Mouse (Mus musculus): Measurements from ENCODE around the gene Man1c1. TPM values are rescaled to one million over a fixed set of nuclear protein-coding genes. Genes with fewer than 3 reads are reported as not detected.
A peak's percentile ranks its signal among the peaks of the same experiment; 100 is the strongest.

The Man1c1 gene
- polyA plus RNA-seq, 1 experiment from 2014 or later = 1.5 TPM

DNA sequence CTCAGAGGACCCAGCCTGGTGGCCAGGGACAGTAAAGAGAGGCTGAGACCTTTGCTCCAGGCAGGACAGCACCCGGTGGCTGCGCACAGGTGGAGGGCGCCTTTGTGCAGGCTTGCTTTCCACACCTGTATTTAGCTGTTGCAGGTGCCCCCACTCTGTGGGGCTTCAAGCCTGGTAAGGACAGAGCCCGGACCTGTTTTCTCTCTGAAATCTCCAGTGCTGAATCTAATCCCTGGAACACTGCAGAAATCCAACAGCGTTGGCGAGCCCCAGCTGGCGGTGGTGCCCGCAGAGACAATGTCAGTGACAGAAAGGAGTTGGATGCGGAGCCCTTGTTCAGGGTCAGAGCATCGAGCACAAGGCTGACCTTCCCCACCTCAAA is 84.6 kb downstream of the Man1c1 start:
- WGBS = 83% methylated on average over 10 of the region's 10 CpGs
- ATAC-seq (ENCODE audit: low FRiP score, low TSS enrichment) = no peak
- H3K9ac ChIP-seq (ENCODE audit: low read length) = no peak overlapping the region
- no peaks in the 10 kb centered on the region for H3K9me3 ChIP-seq (ENCODE audit: control insufficient read depth, low read length)
- no peaks in the 10 kb centered on the region for H3K4me1 ChIP-seq (replicated peaks; ENCODE audit: control insufficient read depth, insufficient read depth)
- no peaks in the 10 kb centered on the region for H3K36me3 ChIP-seq (ENCODE audit: control insufficient read depth, insufficient read depth, low read length)
- no peak for DNase-seq (ENCODE audit: low spot score)
- H3K4me3 ChIP-seq (ENCODE audit: low read depth, low read length) = no peak overlapping the region
- H3K27ac ChIP-seq (replicated peaks) = no peak overlapping the region
- H3K27me3 ChIP-seq (ENCODE audit: control insufficient read depth, insufficient read depth, low read length) = no peaks in the 10 kb centered on the region
- no peak for TF ChIP-seq EP300 (optimal IDR thresholded peaks at IDR 0.05)
- TF ChIP-seq CTCF (IDR thresholded peaks at IDR 0.05; ENCODE audit: low read depth) = no peak
- H3K4me2 ChIP-seq (replicated peaks; ENCODE audit: low read depth) = no peak overlapping the region

GRCm38 (mm10) chr4:134618810-134619488 is 85.1 kb downstream of the Man1c1 start:
- ATAC-seq (ENCODE audit: low FRiP score, low TSS enrichment) = no peak
- no peaks in the 10 kb centered on the region for H3K9me3 ChIP-seq (ENCODE audit: control insufficient read depth, low read length)
- TF ChIP-seq EP300 (optimal IDR thresholded peaks at IDR 0.05) (no peak), CTCF (IDR thresholded peaks at IDR 0.05; ENCODE audit: low read depth) (no peak)

DNA sequence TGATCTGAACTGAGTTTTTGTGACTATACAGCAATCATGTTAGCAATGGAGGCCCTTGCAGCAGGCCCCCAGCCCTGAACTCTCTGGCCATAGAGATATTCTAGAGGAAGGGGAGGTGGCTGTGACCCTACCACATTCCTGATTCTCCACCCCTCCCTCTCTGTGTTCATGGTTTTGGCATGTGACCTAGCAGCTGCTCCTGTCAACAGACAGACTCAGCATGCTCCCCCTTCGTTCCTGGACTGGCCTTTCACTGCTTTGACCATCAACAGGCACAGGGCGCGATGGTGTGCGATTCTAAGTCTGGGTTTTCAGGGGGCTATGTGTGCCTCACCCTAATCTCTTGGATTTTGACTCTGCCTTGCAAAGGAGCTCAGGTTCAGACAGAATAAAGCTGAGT is 86.3 kb downstream of the Man1c1 start:
- H3K9me3 ChIP-seq (ENCODE audit: control insufficient read depth, low read length) = no peaks in the 10 kb centered on the region
- H3K4me3 ChIP-seq (ENCODE audit: low read depth, low read length) = no peak overlapping the region
- H3K9ac ChIP-seq (ENCODE audit: low read length) = no peak overlapping the region
- 71% methylated on average over 4 of the region's 4 CpGs for WGBS
- no peak overlapping the region for H3K4me2 ChIP-seq (replicated peaks; ENCODE audit: low read depth)
- no peaks in the 10 kb centered on the region for H3K36me3 ChIP-seq (ENCODE audit: control insufficient read depth, insufficient read depth, low read length)
- H3K4me1 ChIP-seq (replicated peaks; ENCODE audit: control insufficient read depth, insufficient read depth) = no peaks in the 10 kb centered on the region
- H3K27ac ChIP-seq (replicated peaks) = no peak overlapping the region
- H3K27me3 ChIP-seq (ENCODE audit: control insufficient read depth, insufficient read depth, low read length) = no peaks in the 10 kb centered on the region
- no peak for ATAC-seq (ENCODE audit: low FRiP score, low TSS enrichment)
- no peak for TF ChIP-seq CTCF (IDR thresholded peaks at IDR 0.05; ENCODE audit: low read depth)
- no peak for TF ChIP-seq EP300 (optimal IDR thresholded peaks at IDR 0.05)
- no peak for DNase-seq (ENCODE audit: low spot score)

More at GRCm38 (mm10) chr4:134618810-134619488, 85.1 kb downstream of the Man1c1 start:
- Histone ChIP-seq H3K36me3 (ENCODE audit: control insufficient read depth, insufficient read depth, low read length) (no peaks in the 10 kb centered on the region), H3K4me3 (ENCODE audit: low read depth, low read length) (no peak overlapping the region), H3K4me1 (replicated peaks; ENCODE audit: control insufficient read depth, insufficient read depth) (no peaks in the 10 kb centered on the region), H3K27ac (replicated peaks) (no peak overlapping the region), H3K27me3 (ENCODE audit: control insufficient read depth, insufficient read depth, low read length) (no peaks in the 10 kb centered on the region), H3K4me2 (replicated peaks; ENCODE audit: low read depth) (no peak overlapping the region), H3K9ac (ENCODE audit: low read length) (no peak overlapping the region)
- DNase-seq (ENCODE audit: low spot score) = no peak
- 75% methylated on average over 13 of the region's 13 CpGs for WGBS

- H3K36me3 ChIP-seq (ENCODE audit: control insufficient read depth, insufficient read depth, low read length) = no peaks in the 10 kb centered on the region
- H3K27me3 ChIP-seq (ENCODE audit: control insufficient read depth, insufficient read depth, low read length) = no peaks in the 10 kb centered on the region
- no peak for ATAC-seq (ENCODE audit: low FRiP score, low TSS enrichment)
- TF ChIP-seq CTCF (IDR thresholded peaks at IDR 0.05; ENCODE audit: low read depth) (no peak), EP300 (optimal IDR thresholded peaks at IDR 0.05) (no peak)
- H3K4me2 ChIP-seq (replicated peaks; ENCODE audit: low read depth) = no peak overlapping the region
- DNase-seq (ENCODE audit: low spot score) = no peak
- no peak overlapping the region for H3K9ac ChIP-seq (ENCODE audit: low read length)
- 81% methylated on average over 15 of the region's 15 CpGs for WGBS
- H3K9me3 ChIP-seq (ENCODE audit: control insufficient read depth, low read length) = no peaks in the 10 kb centered on the region
- H3K27ac ChIP-seq (replicated peaks) = no peak overlapping the region
- no peak overlapping the region for H3K4me3 ChIP-seq (ENCODE audit: low read depth, low read length)
- H3K4me1 ChIP-seq (replicated peaks; ENCODE audit: control insufficient read depth, insufficient read depth) = no peaks in the 10 kb centered on the region
Observed at GRCm38 (mm10) chr4:134615929-134616625, 88.0 kb downstream of the Man1c1 start.

DNA sequence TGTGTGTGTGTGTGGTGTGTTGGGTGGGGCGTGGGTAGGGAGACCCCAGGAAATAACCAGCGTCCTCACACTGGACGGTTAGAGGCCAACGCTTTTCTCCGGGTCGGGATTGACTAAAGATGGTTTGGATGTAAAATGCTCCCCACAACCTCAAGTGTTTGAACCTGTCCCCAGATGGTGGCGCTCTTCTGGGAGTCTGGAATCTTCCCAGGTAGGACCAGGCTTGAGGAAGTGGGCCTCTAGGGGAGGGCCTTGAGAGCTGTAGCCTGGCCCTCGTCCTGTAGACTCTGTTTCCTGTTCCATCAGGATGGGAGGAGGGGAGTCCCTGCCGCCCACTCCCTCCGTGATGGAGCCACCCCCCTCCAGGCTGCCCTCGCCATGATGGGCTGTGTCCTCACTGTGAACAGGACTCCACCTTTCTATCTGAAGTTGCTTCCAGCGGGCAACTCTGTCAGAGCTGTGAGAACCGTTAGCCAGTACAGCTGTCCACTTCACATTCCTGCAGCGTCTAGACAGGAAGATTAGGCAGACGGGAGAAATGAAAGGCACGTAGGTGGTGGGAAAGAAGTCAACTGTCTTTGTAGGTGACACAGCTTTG is 91.9 kb downstream of the Man1c1 start:
- WGBS = 45% methylated on average over 16 of the region's 16 CpGs
- DNase-seq (ENCODE audit: low spot score) = no peak
- H3K9ac ChIP-seq (ENCODE audit: low read length) = no peak overlapping the region
- H3K27ac ChIP-seq (replicated peaks) = no peak overlapping the region
- no peak overlapping the region for H3K4me2 ChIP-seq (replicated peaks; ENCODE audit: low read depth)
- H3K27me3 ChIP-seq (ENCODE audit: control insufficient read depth, insufficient read depth, low read length) = no peaks in the 10 kb centered on the region
- ATAC-seq (ENCODE audit: low FRiP score, low TSS enrichment) = peak; percentile 39; the same call in 1 of the 2 replicates
- no peak for TF ChIP-seq EP300 (optimal IDR thresholded peaks at IDR 0.05)
- peak; percentile 33 for TF ChIP-seq CTCF (IDR thresholded peaks at IDR 0.05; ENCODE audit: low read depth)
- no peak overlapping the region for H3K4me3 ChIP-seq (ENCODE audit: low read depth, low read length)
- H3K4me1 ChIP-seq (replicated peaks; ENCODE audit: control insufficient read depth, insufficient read depth) = no peaks in the 10 kb centered on the region
- no peaks in the 10 kb centered on the region for H3K36me3 ChIP-seq (ENCODE audit: control insufficient read depth, insufficient read depth, low read length)
- no peaks in the 10 kb centered on the region for H3K9me3 ChIP-seq (ENCODE audit: control insufficient read depth, low read length)

- DNase-seq (ENCODE audit: low spot score) (no peak), ATAC-seq (ENCODE audit: low FRiP score, low TSS enrichment) (no peak)
- Histone ChIP-seq H3K9me3 (ENCODE audit: control insufficient read depth, low read length) (no peaks in the 10 kb centered on the region), H3K4me2 (replicated peaks; ENCODE audit: low read depth) (no peak overlapping the region), H3K27me3 (ENCODE audit: control insufficient read depth, insufficient read depth, low read length) (no peaks in the 10 kb centered on the region), H3K27ac (replicated peaks) (no peak overlapping the region), H3K9ac (ENCODE audit: low read length) (no peak overlapping the region), H3K36me3 (ENCODE audit: control insufficient read depth, insufficient read depth, low read length) (no peaks in the 10 kb centered on the region), H3K4me3 (ENCODE audit: low read depth, low read length) (no peak overlapping the region), H3K4me1 (replicated peaks; ENCODE audit: control insufficient read depth, insufficient read depth) (no peaks in the 10 kb centered on the region)
- 69% methylated on average over 3 of the region's 3 CpGs for WGBS
- TF ChIP-seq EP300 (optimal IDR thresholded peaks at IDR 0.05) (no peak), CTCF (IDR thresholded peaks at IDR 0.05; ENCODE audit: low read depth) (no peak)
Observed at GRCm38 (mm10) chr4:134610616-134611015, 93.5 kb downstream of the Man1c1 start.
